Mouse (Mus musculus): ENCODE results near the gene Olfr378. TPM values are rescaled to one million over a fixed set of nuclear protein-coding genes. Genes with fewer than 3 reads are reported as not detected.

The Olfr378 gene
- not detected for total RNA-seq (2021)
- long read RNA-seq, experiment 1 = 0 reads
- long read RNA-seq, experiment 2 = 0 reads

DNA sequence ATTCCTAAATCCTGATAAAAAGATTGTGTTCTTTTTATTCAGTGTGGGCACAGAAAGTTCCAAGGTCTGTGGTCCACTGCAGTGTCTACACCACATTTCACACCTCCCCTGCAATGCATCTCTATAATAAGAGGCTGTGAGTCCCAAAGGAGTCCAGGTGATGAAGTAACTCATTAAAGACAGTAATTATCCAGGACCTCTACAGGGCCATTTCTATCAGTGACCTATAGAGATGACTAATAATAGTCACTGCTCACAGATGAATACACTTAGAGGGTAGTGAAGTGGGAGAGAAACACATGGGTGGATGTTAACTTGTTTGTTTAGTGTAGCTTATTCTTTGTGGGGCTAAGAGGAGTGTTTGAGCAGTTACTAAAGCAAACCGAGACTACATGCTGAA lies at the start of gene Olfr378:
Olfr378 (minus strand) TSS at position 101 of the 400 bp plus-strand sequence.
- no peak for DNase-seq
- intact Hi-C loops (cut with DNase I) = no loop called here

DNA sequence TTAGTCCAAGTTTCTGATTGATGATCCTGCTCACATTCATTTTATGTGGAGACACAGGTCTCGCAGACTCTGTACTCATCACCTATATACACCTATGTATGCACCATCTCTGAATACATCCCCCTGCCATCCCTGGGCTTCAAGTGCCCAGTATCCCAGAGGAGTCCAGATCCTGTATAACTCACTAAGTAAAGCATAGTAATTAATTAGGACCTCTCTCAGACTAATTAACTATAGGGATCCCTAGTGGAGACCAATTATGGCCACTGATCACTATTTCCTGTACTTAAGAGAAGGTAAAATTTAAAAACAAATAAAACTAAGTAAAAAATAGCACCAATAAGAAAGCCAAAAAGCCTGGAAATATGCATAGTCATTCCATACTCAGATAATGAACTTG lies 29.1 kb upstream of the Olfr378 start, which contains the start of gene Olfr380:
Olfr380 (minus strand) TSS at position 101 of the 400 bp plus-strand sequence.
- no peak for DNase-seq
- intact Hi-C loops (cut with DNase I) = no loop called here

DNA sequence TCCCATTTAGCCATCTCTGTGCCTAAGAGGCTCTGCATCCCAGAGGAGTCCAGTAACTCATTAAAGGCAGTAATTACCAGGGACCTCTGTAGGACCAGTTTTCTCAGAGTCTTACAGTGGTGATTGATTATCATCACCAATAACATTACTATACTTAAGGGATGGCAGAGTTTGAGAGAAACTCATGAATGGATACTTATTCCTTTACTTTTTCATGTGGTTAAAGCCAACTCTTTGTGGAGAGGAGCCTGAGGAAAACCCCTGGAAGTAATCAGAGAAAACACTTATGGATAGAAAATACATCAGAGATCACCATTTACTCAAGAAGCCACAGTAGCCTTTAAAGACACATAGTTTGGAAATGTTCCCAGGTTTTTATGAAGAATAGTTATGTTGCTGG lies 28.8 kb downstream of the Olfr378 start, which contains the start of gene Olfr1:
Olfr1 (minus strand) TSS at position 101 of the 400 bp plus-strand sequence.
- no peak for DNase-seq
- intact Hi-C loops (cut with DNase I) = no loop called here

DNA sequence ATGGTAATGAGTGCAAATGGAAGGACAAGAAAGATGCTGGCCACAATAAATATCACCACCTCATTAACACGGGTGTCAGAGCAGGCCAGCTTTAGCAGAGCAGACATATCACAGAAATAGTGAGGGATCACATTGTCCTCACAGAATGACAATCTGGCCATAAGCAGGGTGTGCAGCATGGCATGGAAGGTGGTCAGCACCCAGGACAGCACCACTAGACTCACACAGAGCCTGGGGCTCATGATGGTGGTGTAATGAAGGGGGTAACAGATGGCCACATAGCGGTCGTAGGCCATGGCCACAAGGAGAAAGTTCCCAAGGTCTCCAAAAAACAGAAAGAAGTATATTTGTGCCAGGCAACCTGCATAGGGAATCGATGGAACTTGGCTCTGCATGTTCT lies 32.9 kb downstream of the Olfr378 start:
- no peak for DNase-seq
- intact Hi-C loops (cut with DNase I) = no loop called here

Other genes starting within 250 kb of the Olfr378 start
- gene Ctns, start 229.4 kb downstream of the Olfr378 start, total RNA-seq (2021) = 1 to 10 TPM; 5.3 to 5.5 TPM
- under 1 TPM; 0.47 to 0.69 TPM for gene Shpk, start 229.0 kb downstream of the Olfr378 start, total RNA-seq (2021)
- gene Trpv1, start 194.2 kb downstream of the Olfr378 start, total RNA-seq (2021) = under 1 TPM; 0.15 TPM
- gene Trpv3, start 161.1 kb downstream of the Olfr378 start, total RNA-seq (2021) = not detected
- 1 to 10 TPM; 1.7 to 3.8 TPM for gene Aspa, start 98.9 kb downstream of the Olfr378 start, total RNA-seq (2021)
- gene Gm49340, start 98.7 kb downstream of the Olfr378 start, total RNA-seq (2021) = not detected
- not detected for gene Spata22, start 98.7 kb downstream of the Olfr378 start, total RNA-seq (2021)
- not detected for gene Olfr20, start 77.7 kb downstream of the Olfr378 start, total RNA-seq (2021)
- not detected for gene Olfr376, start 57.2 kb downstream of the Olfr378 start, total RNA-seq (2021)
- gene Olfr1, start 28.9 kb downstream of the Olfr378 start, total RNA-seq (2021) = not detected
- not detected for gene Olfr380, start 29.0 kb upstream of the Olfr378 start, total RNA-seq (2021)
- gene Olfr381, start 63.1 kb upstream of the Olfr378 start, total RNA-seq (2021) = not detected
- gene Olfr382, start 88.7 kb upstream of the Olfr378 start, total RNA-seq (2021) = not detected
- gene Olfr385, start 164.5 kb upstream of the Olfr378 start, total RNA-seq (2021) = not detected
- not detected for gene Olfr384, start 170.1 kb upstream of the Olfr378 start, total RNA-seq (2021)